Mouse (Mus musculus) liver, embryonic 13.5 days (tissue): ENCODE data around the gene Itpr2. TPM values are rescaled to one million over a fixed set of nuclear protein-coding genes. Genes with fewer than 3 reads are reported as not detected.

ENCODE experiments used
- ATAC-seq: fragments of 200-750 bp; cut with Nextera tagmentation; 2 replicates; pipeline ENCODE4 v1.8.0; 2017; ENCODE audit warnings: low read depth, mild to moderate bottlenecking, moderate number of reproducible peaks, moderate library complexity
- DNase-seq: peaks from one replicate; pipeline ENCODE4 v3.0.0; 2022
- H3K27ac ChIP-seq: fragments of 300-500 bp; sonication (generic); 2 replicates; pipeline ENCODE4 v1.5.1; 2015; ENCODE audit warnings: moderate library complexity, mild to moderate bottlenecking, inconsistent platforms
- H3K27me3 ChIP-seq: fragments of 300-500 bp; sonication (generic); 2 replicates; pipeline ENCODE4 v1.6.1; 2015; ENCODE audit warnings: mild to moderate bottlenecking, inconsistent platforms
- H3K36me3 ChIP-seq: fragments of 300-500 bp; sonication (generic); 2 replicates; pipeline ENCODE4 v1.6.1; 2015; ENCODE audit warnings: mild to moderate bottlenecking, inconsistent platforms
- H3K4me1 ChIP-seq: fragments of 300-500 bp; sonication (generic); replicated peaks from 2 replicates; pipeline ENCODE4 v1.6.1; 2015; ENCODE audit warnings: inconsistent platforms
- H3K4me2 ChIP-seq: fragments of 300-500 bp; sonication (generic); 2 replicates; pipeline ENCODE4 v1.6.1; 2015; ENCODE audit warnings: inconsistent platforms, mild to moderate bottlenecking, moderate library complexity
- H3K4me3 ChIP-seq: fragments of 300-500 bp; sonication (generic); replicated peaks from 2 replicates; pipeline ENCODE4 v1.5.1; 2015; ENCODE audit warnings: mild to moderate bottlenecking, inconsistent platforms
- H3K9ac ChIP-seq: fragments of 300-500 bp; sonication (generic); 2 replicates; pipeline ENCODE4 v1.6.1; 2015; ENCODE audit warnings: mild to moderate bottlenecking, inconsistent platforms
- H3K9me3 ChIP-seq: fragments of 300-500 bp; sonication (generic); replicated peaks from 2 replicates; pipeline ENCODE4 v1.6.1; 2016; ENCODE audit warnings: inconsistent platforms
- WGBS: fragments of 180-500 bp; shearing (Covaris S2); methylation state at CpG from one replicate; pipeline ENCODE4 v1.1.7; 2015; ENCODE audit not compliant: insufficient replicate concordance; 5-methylcytosine and 5-hydroxymethylcytosine counted together
- polyA plus RNA-seq: library from polyadenylated mRNA; unstranded; fragments of >200 nt; fragmentation: Nextera tagmentation; extraction: Ambion mirVana; gene quantifications from 2 replicates; pipeline ENCODE4 v1.2.1, GENCODE M21; 2015

The Itpr2 gene
- polyA plus RNA-seq, 1 experiment from 2014 or later: 2.4 TPM

- WGBS: 59% methylated on average over 10 of the region's 10 CpGs
- Histone ChIP-seq H3K27ac (no peak overlapping the region), H3K27me3 (no peaks in the 10 kb centered on the region), H3K4me2 (no peak overlapping the region), H3K9me3 (no peaks in the 10 kb centered on the region), H3K36me3 (no peaks in the 10 kb centered on the region), H3K9ac (no peak overlapping the region), H3K4me1 (no peaks in the 10 kb centered on the region), H3K4me3 (no peak overlapping the region)
- DNase-seq (no peak), ATAC-seq (no peak)
Measured at GRCm38 (mm10) chr6:146343671-146344384, 158.2 kb downstream of the Itpr2 start.

- Histone ChIP-seq H3K9ac (no peak overlapping the region), H3K36me3 (no peaks in the 10 kb centered on the region), H3K27ac (no peak overlapping the region), H3K4me3 (no peak overlapping the region), H3K4me1 (no peaks in the 10 kb centered on the region), H3K27me3 (no peaks in the 10 kb centered on the region), H3K4me2 (no peak overlapping the region), H3K9me3 (no peaks in the 10 kb centered on the region)
- ATAC-seq (no peak), DNase-seq (no peak)
- WGBS: 60% methylated on average over 6 of the region's 6 CpGs
Measured at GRCm38 (mm10) chr6:146342995-146343394, 159.0 kb downstream of the Itpr2 start.

- 46% methylated on average over 3 of the region's 3 CpGs for WGBS
- H3K9ac ChIP-seq: no peak overlapping the region
- ATAC-seq: no peak
Measured at GRCm38 (mm10) chr6:146341934-146342333, 160.1 kb downstream of the Itpr2 start.

GRCm38 (mm10) chr6:146341413-146341812, 160.6 kb downstream of the Itpr2 start:
- H3K9ac ChIP-seq: no peak overlapping the region
- H3K4me1 ChIP-seq: no peaks in the 10 kb centered on the region
- H3K9me3 ChIP-seq: no peaks in the 10 kb centered on the region
- H3K27me3 ChIP-seq: no peaks in the 10 kb centered on the region
- no peak overlapping the region for H3K4me2 ChIP-seq
- DNase-seq (no peak), ATAC-seq (no peak)
- H3K36me3 ChIP-seq: no peaks in the 10 kb centered on the region
- no peak overlapping the region for H3K4me3 ChIP-seq
- no peak overlapping the region for H3K27ac ChIP-seq
- WGBS: 67% methylated on average over 3 of the region's 3 CpGs

More at GRCm38 (mm10) chr6:146341934-146342333, 160.1 kb downstream of the Itpr2 start:
- Histone ChIP-seq H3K4me3 (no peak overlapping the region), H3K27me3 (no peaks in the 10 kb centered on the region), H3K36me3 (no peaks in the 10 kb centered on the region), H3K27ac (no peak overlapping the region), H3K4me2 (no peak overlapping the region), H3K9me3 (no peaks in the 10 kb centered on the region), H3K4me1 (no peaks in the 10 kb centered on the region)
- DNase-seq: no peak

GRCm38 (mm10) chr6:146340951-146341350, 161.1 kb downstream of the Itpr2 start:
- Histone ChIP-seq H3K4me2 (no peak overlapping the region), H3K9ac (no peak overlapping the region), H3K36me3 (no peaks in the 10 kb centered on the region), H3K9me3 (no peaks in the 10 kb centered on the region), H3K27ac (no peak overlapping the region), H3K4me1 (no peaks in the 10 kb centered on the region), H3K27me3 (no peaks in the 10 kb centered on the region), H3K4me3 (no peak overlapping the region)
- DNase-seq (no peak), ATAC-seq (no peak)
- WGBS: 82% methylated on average over 5 of the region's 5 CpGs

- 41% methylated on average over 10 of the region's 10 CpGs for WGBS
Measured at GRCm38 (mm10) chr6:146339779-146340178, 162.2 kb downstream of the Itpr2 start.

DNA sequence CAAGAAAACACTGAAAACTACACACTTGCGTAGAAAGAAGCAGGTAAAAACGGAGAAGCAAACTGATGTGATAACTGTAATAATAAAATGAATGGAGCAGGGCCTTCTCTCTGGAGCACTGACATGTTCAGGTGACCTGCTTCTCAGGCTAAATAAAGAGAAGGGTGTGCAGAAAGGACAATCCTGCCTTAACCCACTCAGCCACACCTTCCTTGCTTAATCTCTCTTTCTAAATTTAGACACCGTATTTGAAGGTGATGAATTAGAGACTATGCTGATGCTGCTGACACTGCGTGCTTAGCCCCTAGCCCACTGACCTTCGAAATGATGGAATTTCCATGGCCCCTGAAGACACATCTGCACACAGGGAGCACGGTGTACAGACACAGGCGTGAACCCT, 164.8 kb downstream of the Itpr2 start:
- Histone ChIP-seq H3K27me3 (no peaks in the 10 kb centered on the region), H3K27ac (no peak overlapping the region), H3K4me3 (no peak overlapping the region), H3K4me1 (no peaks in the 10 kb centered on the region), H3K9me3 (no peaks in the 10 kb centered on the region), H3K9ac (no peak overlapping the region), H3K4me2 (no peak overlapping the region), H3K36me3 (no peaks in the 10 kb centered on the region)
- DNase-seq (no peak), ATAC-seq (no peak)
- 72% methylated on average over 7 of the region's 7 CpGs for WGBS

More at GRCm38 (mm10) chr6:146339779-146340178, 162.2 kb downstream of the Itpr2 start:
- Histone ChIP-seq H3K4me2 (no peak overlapping the region), H3K9me3 (no peaks in the 10 kb centered on the region), H3K27me3 (no peaks in the 10 kb centered on the region), H3K9ac (no peak overlapping the region), H3K4me1 (no peaks in the 10 kb centered on the region), H3K4me3 (no peak overlapping the region), H3K27ac (no peak overlapping the region), H3K36me3 (no peaks in the 10 kb centered on the region)
- DNase-seq (peak; percentile 13), ATAC-seq (no peak)

DNA sequence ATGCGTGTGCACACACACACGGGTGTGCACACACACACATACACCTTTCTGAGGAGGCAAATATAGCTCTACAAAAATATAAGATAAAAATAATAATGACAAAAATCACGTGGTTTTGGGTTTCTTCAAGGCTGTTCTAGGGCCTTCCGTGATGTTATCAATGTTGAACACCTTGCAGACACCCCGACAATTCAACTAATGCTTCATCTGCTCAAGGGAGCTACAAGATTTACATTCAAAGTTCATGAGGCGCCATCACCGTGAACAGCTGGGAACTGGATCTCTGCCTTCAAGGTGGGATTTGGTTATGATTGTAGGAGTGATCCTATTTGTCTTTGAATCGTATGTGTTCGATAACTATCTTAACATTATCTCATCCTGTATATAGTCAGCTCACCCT, 166.8 kb downstream of the Itpr2 start:
- no peaks in the 10 kb centered on the region for H3K4me1 ChIP-seq
- no peak overlapping the region for H3K4me3 ChIP-seq
- no peaks in the 10 kb centered on the region for H3K36me3 ChIP-seq
- DNase-seq (no peak), ATAC-seq (no peak)
- no peak overlapping the region for H3K27ac ChIP-seq
- no peak overlapping the region for H3K9ac ChIP-seq
- H3K9me3 ChIP-seq: no peaks in the 10 kb centered on the region
- H3K4me2 ChIP-seq: no peak overlapping the region
- no peaks in the 10 kb centered on the region for H3K27me3 ChIP-seq
- 62% methylated on average over 9 of the region's 9 CpGs for WGBS

DNA sequence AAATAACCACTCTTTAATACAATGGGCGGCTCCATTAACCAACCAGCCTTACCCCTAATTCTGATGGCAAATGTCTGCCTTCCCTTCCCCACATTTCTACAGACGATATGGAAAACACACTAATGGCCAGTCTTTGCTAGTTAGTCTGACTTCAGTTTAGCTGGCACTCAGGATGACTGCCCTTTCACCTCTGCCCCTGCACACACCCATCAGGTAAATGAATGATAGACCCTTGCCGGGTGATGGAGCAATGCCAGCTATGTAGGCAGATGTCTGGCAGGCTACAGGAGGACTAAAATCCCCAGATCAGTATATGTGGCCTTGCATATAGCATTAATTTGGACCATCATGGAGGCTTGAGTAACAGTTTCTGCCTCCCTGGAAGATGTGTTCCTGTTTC, 168.5 kb downstream of the Itpr2 start:
- Histone ChIP-seq H3K4me3 (no peak overlapping the region), H3K9ac (no peak overlapping the region), H3K4me1 (no peaks in the 10 kb centered on the region), H3K4me2 (no peak overlapping the region), H3K9me3 (no peaks in the 10 kb centered on the region), H3K27me3 (no peaks in the 10 kb centered on the region), H3K27ac (no peak overlapping the region), H3K36me3 (no peaks in the 10 kb centered on the region)
- ATAC-seq (no peak; the same call in 1 of the 2 replicates), DNase-seq (no peak)
- WGBS: 57% methylated on average over 3 of the region's 3 CpGs

- WGBS: 44% methylated on average over 6 of the region's 6 CpGs
- no peak overlapping the region for H3K4me3 ChIP-seq
- DNase-seq (no peak), ATAC-seq (no peak)
- H3K27ac ChIP-seq: no peak overlapping the region
- no peak overlapping the region for H3K4me2 ChIP-seq
- no peaks in the 10 kb centered on the region for H3K4me1 ChIP-seq
- no peak overlapping the region for H3K9ac ChIP-seq
- H3K9me3 ChIP-seq: no peaks in the 10 kb centered on the region
- H3K27me3 ChIP-seq: no peaks in the 10 kb centered on the region
- H3K36me3 ChIP-seq: no peaks in the 10 kb centered on the region
Measured at GRCm38 (mm10) chr6:146331017-146331669, 170.9 kb downstream of the Itpr2 start.

DNA sequence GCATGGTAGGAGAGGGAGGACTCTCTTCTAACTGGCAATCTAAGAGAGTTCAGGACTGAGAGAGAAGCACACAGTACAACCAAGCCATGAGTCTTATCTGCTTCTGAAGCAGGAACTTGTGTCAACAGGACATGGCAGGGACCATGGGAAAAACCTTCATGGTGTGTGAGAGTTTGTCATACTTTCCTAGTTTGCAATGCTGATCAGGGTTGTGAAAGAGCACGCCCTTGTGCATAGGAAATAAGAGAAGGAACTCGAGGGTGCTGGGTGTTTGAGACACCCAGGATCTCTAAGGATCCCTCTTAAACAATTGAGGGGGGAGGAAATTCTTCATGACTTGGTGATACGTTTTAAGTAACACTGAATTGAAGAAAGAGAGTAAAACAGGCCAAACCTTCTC, 172.9 kb downstream of the Itpr2 start:
- Histone ChIP-seq H3K36me3 (no peaks in the 10 kb centered on the region), H3K4me1 (no peaks in the 10 kb centered on the region), H3K4me3 (no peak overlapping the region), H3K27me3 (no peaks in the 10 kb centered on the region), H3K9ac (no peak overlapping the region), H3K27ac (no peak overlapping the region), H3K4me2 (no peak overlapping the region), H3K9me3 (no peaks in the 10 kb centered on the region)
- DNase-seq (no peak), ATAC-seq (no peak)
- 57% methylated on average over 3 of the region's 3 CpGs for WGBS

DNA sequence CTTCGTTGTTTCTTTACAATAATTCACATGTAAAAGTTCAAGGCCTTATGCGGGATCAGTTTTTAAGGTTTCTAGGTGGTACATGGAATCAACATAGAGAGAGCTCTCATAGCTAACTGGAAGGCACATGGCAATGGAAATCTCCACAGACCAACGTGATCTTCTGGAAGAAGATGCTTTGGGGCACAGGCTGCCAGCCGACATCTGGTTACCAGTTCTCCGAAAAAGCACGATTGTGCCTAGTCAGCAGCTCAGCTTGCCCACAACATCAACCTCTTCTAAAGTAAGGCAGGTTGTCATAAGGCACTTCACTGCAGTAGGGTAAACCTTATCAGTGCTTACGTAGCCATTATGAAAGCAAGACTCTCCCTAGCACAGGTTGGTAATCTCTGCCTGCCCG, 175.4 kb downstream of the Itpr2 start:
- no peak overlapping the region for H3K27ac ChIP-seq
- 76% methylated on average over 8 of the region's 8 CpGs for WGBS
- no peak overlapping the region for H3K4me3 ChIP-seq
- DNase-seq (no peak), ATAC-seq (no peak)
- H3K9ac ChIP-seq: no peak overlapping the region
- no peaks in the 10 kb centered on the region for H3K36me3 ChIP-seq
- no peaks in the 10 kb centered on the region for H3K27me3 ChIP-seq
- no peak overlapping the region for H3K4me2 ChIP-seq
- no peaks in the 10 kb centered on the region for H3K9me3 ChIP-seq
- H3K4me1 ChIP-seq: no peaks in the 10 kb centered on the region
